Mouse (Mus musculus) left cerebral cortex, adult 9 months (tissue): ENCODE measurements at regions not wholly inside any gene's neighbourhood (a gene's known extent, or its start where the extent isn't known, plus 50 kb on each side); places are given as distances from the start of the nearest gene placed in this dataset.

Experiments
- DNase-seq, 2 experiments: peaks; one replicate each; pipeline ENCODE4 v3.0.0; 2022; ENCODE audit warnings: low spot score in 2 of 2

- DNase-seq = peak in 1 of 2 experiments; percentile 17
Observed at GRCm38 (mm10) chr11:92405818-92406217, 692.0 kb upstream of the Car10 start.

GRCm38 (mm10) chr11:92451372-92451771 is 646.5 kb upstream of the Car10 start:
- DNase-seq = no peak

GRCm38 (mm10) chr11:92495291-92495690 is 602.5 kb upstream of the Car10 start:
- DNase-seq = no peak
